Mouse (Mus musculus) liver, adult 2 months (tissue): Measurements from ENCODE around the gene Ntm.

Experiments used
- CTCF ChIP-seq: fragments of 200-500 bp; IDR thresholded peaks from 2 replicates; pipeline ENCODE4 v1.5.1; 2011; ENCODE audit warnings: low read depth, low read length, control low read depth
- POLR2A ChIP-seq: fragments of 200-500 bp; IDR thresholded peaks from 2 replicates; pipeline ENCODE4 v1.6.1; 2011; ENCODE audit warnings: low read length, control low read depth; ENCODE audit not compliant: insufficient read depth; ENCODE audit errors: extremely low read depth

DNA sequence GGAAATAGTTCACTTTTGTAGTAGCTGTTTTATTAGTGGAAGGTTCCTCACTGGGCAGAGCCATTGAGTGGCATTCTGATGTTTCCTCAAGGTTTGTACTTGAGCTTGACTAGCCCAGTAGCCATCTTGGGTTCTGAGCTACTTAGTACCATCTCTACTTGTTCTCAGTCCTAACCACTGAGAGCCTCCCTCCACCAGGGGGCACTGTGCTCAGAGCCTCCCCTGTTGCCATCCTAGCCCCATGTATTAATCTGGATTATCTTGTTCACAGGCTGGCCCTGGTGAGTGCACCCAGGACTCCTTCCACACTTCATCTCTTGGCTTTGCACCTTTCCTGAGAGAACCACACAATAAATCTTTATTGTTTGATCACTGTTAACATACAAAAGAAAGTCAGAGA lies 555.0 kb downstream of the Ntm start:
- TF ChIP-seq CTCF = peak; percentile 74
- no peak for TF ChIP-seq POLR2A
